Mouse (Mus musculus) lung, postnatal 14 days (tissue): ENCODE data around the gene Nup188.

Experiments
- DNase-seq: peaks from one replicate; pipeline ENCODE4 v3.0.0; 2021

Gene Nup188

DNA sequence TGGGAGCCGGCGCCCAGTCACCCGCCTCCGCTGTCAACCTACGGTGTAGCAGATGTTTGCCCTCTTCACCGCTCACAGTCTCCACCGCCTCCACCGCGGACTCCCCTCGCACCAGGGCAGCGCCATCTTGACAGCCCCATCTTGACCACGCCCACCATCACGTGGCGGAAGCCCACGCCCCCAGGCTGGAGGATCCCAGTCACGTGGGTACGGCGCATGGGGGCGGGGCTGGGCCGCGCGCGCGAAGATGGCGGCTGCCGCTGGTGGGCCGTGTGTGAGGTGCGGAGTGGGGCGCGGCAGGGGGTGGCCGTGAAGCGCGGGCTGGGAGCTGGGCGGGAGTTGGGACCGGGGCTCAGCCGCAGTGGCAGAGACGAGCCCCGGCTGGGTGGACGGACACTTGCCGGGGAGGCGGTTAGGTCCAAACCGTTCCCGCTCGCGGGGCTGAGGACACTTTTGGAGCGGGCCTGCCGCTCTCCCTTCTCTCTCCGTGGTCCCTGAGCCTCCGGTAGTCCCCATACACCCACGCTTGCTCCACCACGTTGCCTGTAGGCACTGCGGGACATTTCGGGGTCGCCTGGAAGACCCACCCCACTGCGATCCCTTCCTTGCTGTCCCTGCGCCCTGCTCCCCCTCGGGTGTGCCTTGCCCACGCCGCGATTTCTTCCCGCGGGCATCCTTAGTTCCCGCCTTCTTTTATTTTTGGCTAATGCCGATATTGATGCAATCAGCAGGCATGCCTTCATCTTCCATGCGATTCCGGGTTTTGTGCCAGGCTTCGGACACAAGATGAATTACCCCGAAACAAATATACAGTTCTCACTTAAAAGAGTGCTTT, at the start of gene Nup188, which contains the start of gene Dolk:
Nup188 (plus strand) TSS at position 206 of the 835 bp plus-strand sequence.
Dolk (minus strand) TSS at position 143 of the 835 bp plus-strand sequence.
- DNase-seq, result peak; percentile 99

- no peak for DNase-seq
These were observed 49.6 kb upstream of the Nup188 start for GRCm38 (mm10) chr2:30236426-30237198.

DNA sequence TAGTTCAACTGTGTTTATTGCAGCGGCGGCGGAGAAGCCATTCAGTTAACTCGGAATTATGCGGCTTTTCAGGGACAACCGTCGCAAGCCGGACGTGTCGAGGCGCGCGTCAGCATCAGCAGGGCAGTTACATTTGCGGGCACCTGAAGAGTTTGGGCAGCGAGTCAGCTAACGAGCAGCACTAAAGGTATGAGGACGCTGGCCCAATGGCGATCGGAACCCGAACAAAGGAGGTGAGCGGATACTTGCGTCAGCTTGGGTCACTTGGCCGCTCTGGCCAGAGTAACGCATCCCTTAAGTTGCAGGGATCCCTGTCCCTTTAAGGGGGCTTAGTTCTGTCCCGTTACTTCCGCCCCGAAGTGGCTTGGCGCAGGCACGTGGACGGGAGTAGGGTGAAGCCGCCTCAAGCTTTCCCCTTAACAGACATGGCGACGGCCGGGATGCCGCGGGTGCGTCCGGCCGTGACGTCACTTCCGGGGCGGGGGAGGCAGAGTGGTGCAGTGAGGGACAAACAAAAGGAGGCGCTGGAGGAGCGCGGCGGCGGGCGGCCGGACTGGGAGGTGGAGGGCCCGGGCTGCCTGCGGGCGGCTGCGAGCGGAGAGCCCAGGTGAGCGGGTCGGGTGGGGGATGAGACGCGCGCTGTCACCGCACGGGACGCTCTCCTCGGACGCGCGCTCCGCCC, 48.9 kb upstream of the Nup188 start, which contains the start of gene Lrrc8a:
Lrrc8a (plus strand) TSS at position 517 of the 682 bp plus-strand sequence.
- peak; percentile 100 for DNase-seq

- peak; percentile 72 for DNase-seq
These were observed 48.3 kb upstream of the Nup188 start for GRCm38 (mm10) chr2:30237881-30238280.

- DNase-seq, result no peak
These were observed 47.2 kb upstream of the Nup188 start for GRCm38 (mm10) chr2:30238906-30239465.

- DNase-seq, result peak; percentile 71
These were observed 46.4 kb upstream of the Nup188 start for GRCm38 (mm10) chr2:30239777-30240176.

- DNase-seq, result no peak
These were observed 45.9 kb upstream of the Nup188 start, which contains the start of gene Gm28035 for GRCm38 (mm10) chr2:30240267-30240666. TSS of gene Gm28035 (plus strand) at chr2:30240567.

GRCm38 (mm10) chr2:30242509-30242908, 43.7 kb upstream of the Nup188 start:
- peak; percentile 71 for DNase-seq

GRCm38 (mm10) chr2:30243391-30243790, 42.8 kb upstream of the Nup188 start:
- no peak for DNase-seq

GRCm38 (mm10) chr2:30244595-30245178, 41.5 kb upstream of the Nup188 start:
- DNase-seq, result no peak

GRCm38 (mm10) chr2:30247036-30247435, 39.2 kb upstream of the Nup188 start:
- no peak for DNase-seq

DNA sequence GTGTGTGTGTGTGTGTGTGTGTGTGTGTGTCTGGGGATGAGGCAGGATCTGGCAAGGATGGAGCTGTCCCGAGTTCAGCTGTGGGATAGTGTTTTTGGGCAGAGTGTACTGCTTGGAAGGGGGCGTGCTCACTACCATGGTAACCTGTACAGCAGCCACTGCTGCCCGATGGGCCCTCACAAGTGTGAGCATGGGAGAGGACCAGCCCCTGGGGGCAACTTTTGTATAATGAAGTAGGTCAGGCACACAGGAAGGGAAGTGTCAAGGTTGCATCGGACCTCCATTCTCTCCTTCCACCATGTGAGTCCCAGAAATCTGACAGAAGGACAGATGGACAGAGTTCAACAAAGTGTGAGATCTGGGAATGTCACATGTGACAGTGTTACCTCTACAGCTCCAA, 38.5 kb upstream of the Nup188 start:
- DNase-seq, result no peak

GRCm38 (mm10) chr2:30249182-30249581, 37.0 kb upstream of the Nup188 start:
- no peak for DNase-seq

- DNase-seq, result no peak
These were observed 35.8 kb upstream of the Nup188 start for GRCm38 (mm10) chr2:30250166-30251128.

DNA sequence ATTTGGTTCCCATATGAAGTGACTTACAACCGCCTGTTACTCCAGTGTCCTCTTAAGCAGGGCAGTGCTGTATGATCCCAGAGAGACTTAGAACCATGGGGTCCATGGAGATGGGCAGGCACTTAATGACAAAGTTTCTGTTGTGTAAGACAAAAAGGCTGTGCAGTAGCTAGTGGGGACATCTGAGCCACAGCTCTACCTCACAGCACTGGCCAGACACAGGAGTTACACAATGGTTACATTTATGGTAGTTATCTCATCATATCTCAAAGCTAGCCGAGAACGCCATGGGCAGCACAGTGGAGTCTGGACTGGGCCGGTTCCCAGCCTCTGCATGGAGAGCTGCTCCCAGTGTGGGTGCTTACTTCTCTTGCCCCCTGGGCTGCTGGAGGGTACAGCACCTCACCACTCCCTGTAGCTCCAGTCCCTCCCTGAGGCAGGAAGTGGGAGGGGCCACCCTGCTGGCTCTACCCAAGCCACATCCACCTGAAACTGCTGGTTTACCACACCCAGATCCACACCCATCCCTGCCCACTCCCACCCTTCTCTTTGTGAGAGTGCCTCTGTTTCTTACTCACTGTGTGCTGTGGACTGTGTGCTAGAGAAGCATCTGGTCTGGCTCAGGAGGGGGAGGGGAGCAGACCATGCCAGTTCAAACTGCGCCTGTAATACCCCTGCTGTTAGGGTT, 34.6 kb upstream of the Nup188 start:
- peak; percentile 34 for DNase-seq

- DNase-seq, result no peak
These were observed 33.7 kb upstream of the Nup188 start for GRCm38 (mm10) chr2:30252521-30252920.

GRCm38 (mm10) chr2:30253809-30254208, 32.4 kb upstream of the Nup188 start:
- no peak for DNase-seq

- DNase-seq, result no peak
These were observed 30.4 kb upstream of the Nup188 start for GRCm38 (mm10) chr2:30255631-30256395.

DNA sequence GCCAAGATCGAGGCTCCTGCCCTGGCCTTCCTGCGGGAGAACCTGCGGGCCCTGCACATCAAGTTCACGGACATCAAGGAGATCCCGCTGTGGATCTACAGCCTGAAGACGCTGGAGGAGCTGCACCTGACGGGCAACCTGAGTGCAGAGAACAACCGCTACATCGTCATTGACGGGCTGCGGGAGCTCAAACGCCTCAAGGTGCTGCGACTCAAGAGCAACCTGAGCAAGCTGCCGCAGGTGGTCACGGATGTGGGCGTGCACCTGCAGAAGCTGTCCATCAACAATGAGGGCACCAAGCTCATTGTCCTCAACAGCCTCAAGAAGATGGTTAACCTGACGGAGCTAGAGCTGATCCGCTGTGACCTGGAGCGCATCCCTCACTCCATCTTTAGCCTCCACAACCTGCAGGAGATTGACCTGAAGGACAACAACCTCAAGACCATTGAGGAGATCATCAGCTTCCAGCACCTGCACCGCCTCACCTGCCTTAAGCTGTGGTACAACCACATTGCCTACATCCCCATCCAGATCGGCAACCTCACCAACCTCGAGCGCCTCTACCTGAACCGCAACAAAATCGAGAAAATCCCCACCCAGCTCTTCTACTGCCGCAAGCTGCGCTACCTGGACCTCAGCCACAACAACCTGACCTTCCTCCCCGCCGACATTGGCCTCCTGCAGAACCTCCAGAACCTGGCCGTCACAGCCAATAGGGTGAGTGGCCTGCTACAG, 29.4 kb upstream of the Nup188 start:
- DNase-seq, result no peak
